Mouse (Mus musculus): ENCODE results near the gene H2-T3.
"Not testable (repeated sequence)": the region's sequence is repeated elsewhere in the genome, so short reads cannot be mapped to it uniquely, and the experiment has no call there.

DNA sequence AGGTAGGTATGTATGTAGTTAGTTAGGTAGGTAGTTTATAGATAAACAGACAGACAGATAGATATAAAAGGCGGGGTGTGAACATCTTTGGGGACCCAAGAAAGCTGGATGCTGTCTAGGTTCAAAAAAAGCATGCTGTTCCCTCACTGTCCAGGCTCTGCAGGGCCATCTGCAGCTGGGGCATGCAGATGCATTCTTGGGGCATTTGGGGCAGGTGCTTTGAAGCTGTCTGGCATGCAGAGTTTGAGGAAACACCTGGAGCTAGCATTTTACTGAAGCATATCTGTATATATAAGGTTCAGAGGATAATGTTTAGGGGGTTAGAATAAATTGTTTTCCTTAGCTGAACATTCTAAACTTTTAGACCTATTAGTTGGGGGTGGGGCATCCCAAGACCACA is 43.1 kb downstream of the H2-T3 start:
- not testable (repeated sequence) for TF ChIP-seq CTCF, EP300 (IDR thresholded peaks at IDR 0.05; ENCODE audit: low read depth)
